Mouse (Mus musculus): Measurements from ENCODE around the gene Copa. TPM values are rescaled to one million over a fixed set of nuclear protein-coding genes. Genes with fewer than 3 reads are reported as not detected.

Gene Copa
- polyA plus RNA-seq, 1 experiment from 2014 or later = 143 TPM

GRCm38 (mm10) chr1:172072604-172073003 is 9.7 kb upstream of the Copa start:
- H3K9ac ChIP-seq (ENCODE audit: low read depth, low read length) = no peak overlapping the region
- no peaks in the 10 kb centered on the region for H3K9me3 ChIP-seq (replicated peaks; ENCODE audit: low read length)
- no peak for TF ChIP-seq CTCF (IDR thresholded peaks at IDR 0.05; ENCODE audit: low read depth)
- H3K27ac ChIP-seq = no peak overlapping the region
- H3K4me2 ChIP-seq (ENCODE audit: low read length) = no peak overlapping the region
- no peak overlapping the region for H3K4me3 ChIP-seq (replicated peaks; ENCODE audit: low read depth, low read length)
- ATAC-seq (replicated peaks; ENCODE audit: low FRiP score, low read depth) = 0 out of 2 replicates have a peak, but pooled peaks have one; percentile 19
- no peaks in the 10 kb centered on the region for H3K4me1 ChIP-seq (replicated peaks; ENCODE audit: insufficient read depth, low read length)
- DNase-seq (ENCODE audit: low spot score) = no peak
- no peaks in the 10 kb centered on the region for H3K27me3 ChIP-seq (ENCODE audit: insufficient read depth, low read length)
- 97% methylated on average over 7 of the region's 7 CpGs for WGBS
- H3K36me3 ChIP-seq (ENCODE audit: insufficient read depth, low read length) = peaks cover 86% of the 10 kb centered on the region

GRCm38 (mm10) chr1:172077981-172078380 is 4.3 kb upstream of the Copa start:
- Histone ChIP-seq H3K9ac (ENCODE audit: low read depth, low read length) (no peak overlapping the region), H3K27ac (no peak overlapping the region), H3K9me3 (replicated peaks; ENCODE audit: low read length) (no peaks in the 10 kb centered on the region), H3K4me2 (ENCODE audit: low read length) (no peak overlapping the region), H3K27me3 (ENCODE audit: insufficient read depth, low read length) (no peaks in the 10 kb centered on the region), H3K4me1 (replicated peaks; ENCODE audit: insufficient read depth, low read length) (no peaks in the 10 kb centered on the region), H3K36me3 (ENCODE audit: insufficient read depth, low read length) (peaks cover 46% of the 10 kb centered on the region), H3K4me3 (replicated peaks; ENCODE audit: low read depth, low read length) (no peak overlapping the region)
- TF ChIP-seq CTCF (IDR thresholded peaks at IDR 0.05; ENCODE audit: low read depth) = no peak
- DNase-seq (ENCODE audit: low spot score) = no peak
- 67% methylated on average over 5 of the region's 5 CpGs for WGBS
- no peak for ATAC-seq (replicated peaks; ENCODE audit: low FRiP score, low read depth)

- TF ChIP-seq CTCF (IDR thresholded peaks at IDR 0.05; ENCODE audit: low read depth) = no peak
- H3K9me3 ChIP-seq (replicated peaks; ENCODE audit: low read length) = no peaks in the 10 kb centered on the region
- H3K36me3 ChIP-seq (ENCODE audit: insufficient read depth, low read length) = peaks cover 11% of the 10 kb centered on the region
- ATAC-seq (replicated peaks; ENCODE audit: low FRiP score, low read depth) = peak; percentile 34; the same call in 1 of the 2 replicates
- peak overlapping the region; percentile 70 for H3K4me2 ChIP-seq (ENCODE audit: low read length)
- peak; percentile 59 for DNase-seq (ENCODE audit: low spot score)
- peak overlapping the region; percentile 82 for H3K27ac ChIP-seq
- WGBS = under 1% methylated on average over 24 of the region's 24 CpGs
- H3K4me1 ChIP-seq (replicated peaks; ENCODE audit: insufficient read depth, low read length) = peaks cover 8% of the 10 kb centered on the region; the same call in 1 of the 2 replicates
- H3K4me3 ChIP-seq (replicated peaks; ENCODE audit: low read depth, low read length) = peak overlapping the region; percentile 96
- peak overlapping the region; percentile 90 for H3K9ac ChIP-seq (ENCODE audit: low read depth, low read length)
- no peaks in the 10 kb centered on the region for H3K27me3 ChIP-seq (ENCODE audit: insufficient read depth, low read length)
Measured at GRCm38 (mm10) chr1:172082899-172083445, 643 bp downstream of the Copa start.

GRCm38 (mm10) chr1:172093522-172093921 is 11.2 kb downstream of the Copa start:
- Histone ChIP-seq H3K4me3 (replicated peaks; ENCODE audit: low read depth, low read length) (no peak overlapping the region), H3K9me3 (replicated peaks; ENCODE audit: low read length) (no peaks in the 10 kb centered on the region), H3K36me3 (ENCODE audit: insufficient read depth, low read length) (peaks cover 69% of the 10 kb centered on the region), H3K9ac (ENCODE audit: low read depth, low read length) (no peak overlapping the region), H3K4me1 (replicated peaks; ENCODE audit: insufficient read depth, low read length) (no peaks in the 10 kb centered on the region), H3K4me2 (ENCODE audit: low read length) (no peak overlapping the region), H3K27ac (peak overlapping the region; percentile 38), H3K27me3 (ENCODE audit: insufficient read depth, low read length) (no peaks in the 10 kb centered on the region)
- no peak for TF ChIP-seq CTCF (IDR thresholded peaks at IDR 0.05; ENCODE audit: low read depth)
- peak; percentile 22 for DNase-seq (ENCODE audit: low spot score)
- peak; percentile 72 for ATAC-seq (replicated peaks; ENCODE audit: low FRiP score, low read depth)
- 43% methylated on average over 3 of the region's 3 CpGs for WGBS

GRCm38 (mm10) chr1:172094295-172094694 is 12.0 kb downstream of the Copa start:
- H3K27me3 ChIP-seq (ENCODE audit: insufficient read depth, low read length) = no peaks in the 10 kb centered on the region
- no peaks in the 10 kb centered on the region for H3K4me1 ChIP-seq (replicated peaks; ENCODE audit: insufficient read depth, low read length)
- peak; percentile 6 for DNase-seq (ENCODE audit: low spot score)
- no peak overlapping the region for H3K9ac ChIP-seq (ENCODE audit: low read depth, low read length)
- TF ChIP-seq CTCF (IDR thresholded peaks at IDR 0.05; ENCODE audit: low read depth) = no peak
- H3K4me2 ChIP-seq (ENCODE audit: low read length) = no peak overlapping the region
- H3K4me3 ChIP-seq (replicated peaks; ENCODE audit: low read depth, low read length) = no peak overlapping the region
- ATAC-seq (replicated peaks; ENCODE audit: low FRiP score, low read depth) = no peak
- H3K9me3 ChIP-seq (replicated peaks; ENCODE audit: low read length) = no peaks in the 10 kb centered on the region
- H3K36me3 ChIP-seq (ENCODE audit: insufficient read depth, low read length) = peaks cover 68% of the 10 kb centered on the region
- peak overlapping the region; percentile 38; the same call in 1 of the 2 replicates for H3K27ac ChIP-seq

- no peaks in the 10 kb centered on the region for H3K4me1 ChIP-seq (replicated peaks; ENCODE audit: insufficient read depth, low read length)
- DNase-seq (ENCODE audit: low spot score) (no peak), ATAC-seq (replicated peaks; ENCODE audit: low FRiP score, low read depth) (no peak)
- no peak overlapping the region for H3K9ac ChIP-seq (ENCODE audit: low read depth, low read length)
- H3K4me2 ChIP-seq (ENCODE audit: low read length) = no peak overlapping the region
- no peaks in the 10 kb centered on the region for H3K27me3 ChIP-seq (ENCODE audit: insufficient read depth, low read length)
- TF ChIP-seq CTCF (IDR thresholded peaks at IDR 0.05; ENCODE audit: low read depth) = no peak
- H3K4me3 ChIP-seq (replicated peaks; ENCODE audit: low read depth, low read length) = no peak overlapping the region
- WGBS = 76% methylated on average over 6 of the region's 6 CpGs
- peaks cover 69% of the 10 kb centered on the region for H3K36me3 ChIP-seq (ENCODE audit: insufficient read depth, low read length)
- H3K27ac ChIP-seq = 0 out of 2 replicates have a peak overlapping the region, but pooled peaks have one; percentile 4
- H3K9me3 ChIP-seq (replicated peaks; ENCODE audit: low read length) = no peaks in the 10 kb centered on the region
Measured at GRCm38 (mm10) chr1:172095202-172095601, 12.9 kb downstream of the Copa start.

Data from kidney, postnatal 0 days (tissue).